Mouse (Mus musculus) olfactory bulb, adult 2 months (tissue): ENCODE results near the gene Xrcc3.

Source experiments
- CTCF ChIP-seq: fragments of 200-500 bp; IDR thresholded peaks from 2 replicates; pipeline ENCODE4 v1.5.1; 2012; ENCODE audit warnings: low read depth, mild to moderate bottlenecking, low read length, moderate library complexity; ENCODE audit not compliant: insufficient read depth
- POLR2A ChIP-seq: fragments of 200-500 bp; IDR thresholded peaks from 2 replicates; pipeline ENCODE4 v1.6.1; 2012; ENCODE audit warnings: mild to moderate bottlenecking, low read depth, low read length, moderate library complexity; ENCODE audit not compliant: insufficient read depth

- TF ChIP-seq CTCF (no peak), POLR2A (no peak)
These were observed 28.5 kb downstream of the Xrcc3 start for GRCm38 (mm10) chr12:111785174-111785573.
